Mouse (Mus musculus) hindbrain, embryonic 14.5 days (tissue): ENCODE results near the gene Nova2. TPM values are rescaled to one million over a fixed set of nuclear protein-coding genes. Genes with fewer than 3 reads are reported as not detected.
A peak's percentile ranks its signal among the peaks of the same experiment; 100 is the strongest.

Experiments
- ATAC-seq: fragments of 200-750 bp; cut with Nextera tagmentation; 2 replicates; pipeline ENCODE4 v1.8.0; 2017; ENCODE audit warnings: moderate number of reproducible peaks, mild to moderate bottlenecking, moderate TSS enrichment, moderate library complexity; ENCODE audit not compliant: low FRiP score
- DNase-seq: peaks from one replicate; pipeline ENCODE4 v3.0.0-alpha.2; 2015; ENCODE audit warnings: low spot score
- H3K27ac ChIP-seq: fragments of 300-500 bp; sonication (generic); 2 replicates; pipeline ENCODE4 v1.5.1; 2014; ENCODE audit warnings: mild to moderate bottlenecking, moderate library complexity
- H3K27me3 ChIP-seq: fragments of 300-500 bp; sonication (generic); 2 replicates; pipeline ENCODE4 v1.6.1; 2014; ENCODE audit warnings: mild to moderate bottlenecking, low read length, mixed read lengths; ENCODE audit not compliant: control insufficient read depth, insufficient read depth
- H3K36me3 ChIP-seq: fragments of 300-500 bp; sonication (generic); replicated peaks from 2 replicates; pipeline ENCODE4 v1.6.1; 2014; ENCODE audit not compliant: control insufficient read depth, insufficient read depth
- H3K4me1 ChIP-seq: fragments of 300-500 bp; sonication (generic); replicated peaks from 2 replicates; pipeline ENCODE4 v1.6.1; 2014; ENCODE audit warnings: antibody characterized with exemption, low read length, mixed read lengths; ENCODE audit not compliant: control insufficient read depth, insufficient read depth
- H3K4me2 ChIP-seq: fragments of 300-500 bp; sonication (generic); replicated peaks from 2 replicates; pipeline ENCODE4 v1.6.1; 2014; ENCODE audit warnings: mild to moderate bottlenecking, moderate library complexity
- H3K4me3 ChIP-seq: fragments of 300-500 bp; sonication (generic); replicated peaks from 2 replicates; pipeline ENCODE4 v1.5.1; 2014; ENCODE audit warnings: mild to moderate bottlenecking, low read length
- H3K9ac ChIP-seq: fragments of 300-500 bp; sonication (generic); 2 replicates; pipeline ENCODE4 v1.6.1; 2014
- H3K9me3 ChIP-seq: fragments of 300-500 bp; sonication (generic); 2 replicates; pipeline ENCODE4 v1.6.1; 2016; ENCODE audit warnings: low read length; ENCODE audit not compliant: control insufficient read depth
- WGBS: fragments of 180-500 bp; shearing (Covaris S2); extraction: QIAGEN DNeasy Blood & Tissue Kit; methylation state at CpG from one replicate; pipeline ENCODE4 v1.1.7; 2014; 5-methylcytosine and 5-hydroxymethylcytosine counted together
- polyA plus RNA-seq: library from polyadenylated mRNA; unstranded; fragments of >200 nt; fragmentation: Nextera tagmentation; extraction: Ambion mirVana; gene quantifications from 2 replicates; pipeline ENCODE4 v1.2.1, GENCODE M21; 2014

Nova2 gene
- polyA plus RNA-seq, 1 experiment from 2014 or later = 15.4 TPM

GRCm38 (mm10) chr7:18942815-18943214 lies 17.1 kb downstream of the Nova2 start:
- H3K27ac ChIP-seq = peak overlapping the region; percentile 78
- H3K4me1 ChIP-seq = peaks cover 27% of the 10 kb centered on the region
- peak overlapping the region; percentile 31 for H3K4me2 ChIP-seq

GRCm38 (mm10) chr7:18948151-18948550 lies 22.5 kb downstream of the Nova2 start:
- H3K4me3 ChIP-seq = no peak overlapping the region
- H3K27ac ChIP-seq = peak overlapping the region; percentile 91
- peaks cover 60% of the 10 kb centered on the region for H3K36me3 ChIP-seq
- no peak overlapping the region for H3K4me2 ChIP-seq
- H3K27me3 ChIP-seq = no peaks in the 10 kb centered on the region
- H3K4me1 ChIP-seq = peaks cover 42% of the 10 kb centered on the region
- H3K9me3 ChIP-seq = no peaks in the 10 kb centered on the region
- H3K9ac ChIP-seq = no peak overlapping the region
- WGBS = 25% methylated on average over 6 of the region's 6 CpGs
- DNase-seq (no peak), ATAC-seq (no peak)

More at GRCm38 (mm10) chr7:18942815-18943214, 17.1 kb downstream of the Nova2 start:
- peaks cover 56% of the 10 kb centered on the region for H3K36me3 ChIP-seq
- H3K9me3 ChIP-seq = no peaks in the 10 kb centered on the region
- DNase-seq (no peak), ATAC-seq (no peak; the same call in 1 of the 2 replicates)
- no peaks in the 10 kb centered on the region for H3K27me3 ChIP-seq
- WGBS = 35% methylated on average over 9 of the region's 9 CpGs
- 0 out of 2 replicates have a peak overlapping the region, but pooled peaks have one; percentile 21 for H3K9ac ChIP-seq
- H3K4me3 ChIP-seq = no peak overlapping the region

GRCm38 (mm10) chr7:18949781-18950522 lies 24.3 kb downstream of the Nova2 start:
- 11% methylated on average over 12 of the region's 12 CpGs for WGBS
- H3K9ac ChIP-seq = peak overlapping the region; percentile 43
- H3K36me3 ChIP-seq = peaks cover 66% of the 10 kb centered on the region

GRCm38 (mm10) chr7:18950523-18951315 lies 25.0 kb downstream of the Nova2 start:
- Histone ChIP-seq H3K4me2 (peak overlapping the region; percentile 36), H3K9ac (peak overlapping the region; percentile 43)

More at GRCm38 (mm10) chr7:18949781-18950522, 24.3 kb downstream of the Nova2 start:
- no peaks in the 10 kb centered on the region for H3K9me3 ChIP-seq
- peaks cover 41% of the 10 kb centered on the region for H3K4me1 ChIP-seq
- H3K27me3 ChIP-seq = no peaks in the 10 kb centered on the region
- H3K27ac ChIP-seq = peak overlapping the region; percentile 91
- no peak overlapping the region for H3K4me3 ChIP-seq
- peak; percentile 80 for DNase-seq
- ATAC-seq = peak; percentile 91
- H3K4me2 ChIP-seq = peak overlapping the region; percentile 36

GRCm38 (mm10) chr7:18951397-18951796 lies 25.7 kb downstream of the Nova2 start:
- no peak overlapping the region for H3K9ac ChIP-seq
- ATAC-seq (no peak), DNase-seq (no peak)
- peaks cover 41% of the 10 kb centered on the region for H3K4me1 ChIP-seq
- H3K4me3 ChIP-seq = no peak overlapping the region
- WGBS = 24% methylated on average over 15 of the region's 15 CpGs
- no peaks in the 10 kb centered on the region for H3K27me3 ChIP-seq
- no peaks in the 10 kb centered on the region for H3K9me3 ChIP-seq
- H3K36me3 ChIP-seq = peaks cover 67% of the 10 kb centered on the region
- H3K27ac ChIP-seq = 0 out of 2 replicates have a peak overlapping the region, but pooled peaks have one; percentile 39
- H3K4me2 ChIP-seq = 0 out of 2 replicates have a peak overlapping the region, but pooled peaks have one; percentile 36

More at GRCm38 (mm10) chr7:18950523-18951315, 25.0 kb downstream of the Nova2 start:
- 0 out of 2 replicates have a peak, but pooled peaks have one; percentile 12 for ATAC-seq
- WGBS = 18% methylated on average over 18 of the region's 18 CpGs
- H3K9me3 ChIP-seq = no peaks in the 10 kb centered on the region
- H3K4me1 ChIP-seq = peaks cover 41% of the 10 kb centered on the region
- peak; percentile 68 for DNase-seq
- H3K4me3 ChIP-seq = no peak overlapping the region
- H3K27me3 ChIP-seq = no peaks in the 10 kb centered on the region
- peaks cover 67% of the 10 kb centered on the region for H3K36me3 ChIP-seq
- H3K27ac ChIP-seq = peak overlapping the region; percentile 91

- peaks cover 55% of the 10 kb centered on the region for H3K36me3 ChIP-seq
- peak overlapping the region; percentile 56 for H3K27ac ChIP-seq
- peak overlapping the region; percentile 54 for H3K4me2 ChIP-seq
- no peak for DNase-seq
- H3K9me3 ChIP-seq = no peaks in the 10 kb centered on the region
- H3K4me1 ChIP-seq = peaks cover 25% of the 10 kb centered on the region
- WGBS = 2% methylated on average over 92 of the region's 107 CpGs
- peak; percentile 41; the same call in 1 of the 2 replicates for ATAC-seq
- H3K27me3 ChIP-seq = no peaks in the 10 kb centered on the region
- peak overlapping the region; percentile 31 for H3K4me3 ChIP-seq
- H3K9ac ChIP-seq = peak overlapping the region; percentile 53
Observed at GRCm38 (mm10) chr7:18957569-18958383, 32.1 kb downstream of the Nova2 start.

GRCm38 (mm10) chr7:18958384-18958766 lies 32.7 kb downstream of the Nova2 start:
- DNase-seq = no peak
- Histone ChIP-seq H3K9me3 (no peaks in the 10 kb centered on the region), H3K27ac (peak overlapping the region; percentile 51; the same call in 1 of the 2 replicates), H3K4me3 (peak overlapping the region; percentile 31), H3K9ac (peak overlapping the region; percentile 53), H3K4me1 (peaks cover 31% of the 10 kb centered on the region), H3K36me3 (peaks cover 49% of the 10 kb centered on the region), H3K4me2 (peak overlapping the region; percentile 54), H3K27me3 (no peaks in the 10 kb centered on the region)
- WGBS = 3% methylated on average over 20 of the region's 21 CpGs
- ATAC-seq = peak; percentile 9; the same call in 1 of the 2 replicates

GRCm38 (mm10) chr7:18959446-18959845 lies 33.8 kb downstream of the Nova2 start:
- H3K27ac ChIP-seq = no peak overlapping the region
- WGBS = 61% methylated on average over 8 of the region's 8 CpGs
- H3K4me2 ChIP-seq = no peak overlapping the region
- no peaks in the 10 kb centered on the region for H3K27me3 ChIP-seq
- H3K9me3 ChIP-seq = no peaks in the 10 kb centered on the region
- peaks cover 37% of the 10 kb centered on the region for H3K4me1 ChIP-seq
- H3K36me3 ChIP-seq = peaks cover 38% of the 10 kb centered on the region
- DNase-seq = no peak
- H3K4me3 ChIP-seq = no peak overlapping the region
- no peak overlapping the region for H3K9ac ChIP-seq
- ATAC-seq = no peak
